Mouse (Mus musculus) embryonic stem cell, embryonic (primary cell): ENCODE measurements around the gene Zfp422.

Experiments
- CTCF ChIA-PET, 4 experiments: fragments of 300-600 bp in 2 of 4; fragments of 350-600 bp in 2 of 4; sonication (Branson Sonifier 250); formaldehyde crosslinking; loops; one replicate each; lab custom pipeline; 2022; ENCODE audit warnings: inconsistent platforms in 2 of 4; lab: Charles Lee
- POLR2A ChIA-PET, 4 experiments: fragments of 300-600 bp in 2 of 4; fragments of 350-600 bp in 2 of 4; sonication (Branson Sonifier 250); formaldehyde crosslinking; loops; one replicate each; lab custom pipeline; 2022; ENCODE audit warnings: antibody characterized with exemption in 4 of 4, inconsistent platforms in 1 of 4; lab: Charles Lee

Gene Zfp422

GRCm38 (mm10) chr6:116628539-116629171 is at the start of gene Zfp422:
Gene Zfp422, minus strand, starts transcription at chr6:116628999.
- CTCF ChIA-PET: interaction anchor here in 2 of 4 experiments (0.6 to 0.7 kb wide), 2 partner anchors 8 to 776 kb away, joined by 3 read pairs; no protein-coding TSS in a partner anchor

GRCm38 (mm10) chr6:116677321-116677720 is 48.5 kb upstream of the Zfp422 start:
- CTCF ChIA-PET: no interaction called here
- POLR2A ChIA-PET: interaction anchor here in 1 of 4 experiments (1.2 kb wide), 1 partner anchor 49 kb away, joined by 4 read pairs; the partner anchor contains the start of gene Zfp422

More at GRCm38 (mm10) chr6:116628539-116629171, at the start of gene Zfp422:
- POLR2A ChIA-PET: interaction anchor here in 3 of 4 experiments (0.6 to 2.5 kb wide), 19 partner anchors 8 to 1090 kb away, joined by 3 to 11 read pairs (median 4); partner anchors contain the start of genes Depp1 (in 1 of the 3), March8 (in 1 of the 3), Washc2 (in 1 of the 3) and Zfand4 (in 1 of the 3)

GRCm38 (mm10) chr6:116676355-116676913 is 47.6 kb upstream of the Zfp422 start:
- CTCF ChIA-PET: no interaction called here
- POLR2A ChIA-PET: interaction anchor here in 2 of 4 experiments (0.6 to 1.2 kb wide), 2 partner anchors 48 to 476 kb away, joined by 3 to 4 read pairs; partner anchors contain the start of gene Zfp422 (in 1 of the 2)

GRCm38 (mm10) chr6:116674283-116674886 is 45.6 kb upstream of the Zfp422 start:
- ChIA-PET POLR2A (interaction anchor here in 2 of 4 experiments (0.6 to 1.7 kb wide), 7 partner anchors 8 to 42 kb away, joined by 3 to 4 read pairs (median 3); no protein-coding TSS in a partner anchor), CTCF (no interaction called here)

- POLR2A ChIA-PET: interaction anchor here in 2 of 4 experiments (0.7 to 1.7 kb wide), 6 partner anchors 8 to 42 kb away, joined by 3 to 4 read pairs (median 3); no protein-coding TSS in a partner anchor
- CTCF ChIA-PET: no interaction called here
Observed at GRCm38 (mm10) chr6:116673471-116674282, 44.9 kb upstream of the Zfp422 start, which contains the start of gene Rassf4. Gene Rassf4, minus strand, starts transcription at chr6:116673952.

GRCm38 (mm10) chr6:116672349-116672748 is 43.5 kb upstream of the Zfp422 start:
- CTCF ChIA-PET: interaction anchor here in 1 of 4 experiments (0.5 kb wide), 1 partner anchor 232 kb away, joined by 3 read pairs; no protein-coding TSS in a partner anchor
- POLR2A ChIA-PET: interaction anchor here in 1 of 4 experiments (0.6 to 2.0 kb wide), 2 partner anchors 44 to 1210 kb away, joined by 4 to 5 read pairs; no protein-coding TSS in a partner anchor

GRCm38 (mm10) chr6:116671768-116672167 is 43.0 kb upstream of the Zfp422 start:
- ChIA-PET POLR2A (interaction anchor here in 2 of 4 experiments (0.6 to 2.0 kb wide), 4 partner anchors 40 to 1211 kb away, joined by 3 to 5 read pairs (median 4); no protein-coding TSS in a partner anchor), CTCF (interaction anchor here in 2 of 4 experiments (0.5 to 1.1 kb wide), 3 partner anchors 17 to 232 kb away, joined by 3 to 4 read pairs (median 3); no protein-coding TSS in a partner anchor)

- POLR2A ChIA-PET: interaction anchor here in 3 of 4 experiments (1.1 to 2.1 kb wide), 6 partner anchors 22 to 405 kb away, joined by 3 to 4 read pairs (median 4); partner anchors contain the start of gene Zfp422 (in 1 of the 3)
- CTCF ChIA-PET: interaction anchor here in 2 of 4 experiments (1.0 to 1.5 kb wide), 4 partner anchors 16 to 39 kb away, joined by 3 to 4 read pairs (median 3); no protein-coding TSS in a partner anchor
Observed at GRCm38 (mm10) chr6:116671031-116671430, 42.2 kb upstream of the Zfp422 start.

- POLR2A ChIA-PET: interaction anchor here (0.7 to 2.1 kb wide), 5 partner anchors 13 to 1558 kb away, joined by 3 to 4 read pairs (median 4); partner anchors contain the start of gene Zfp422 (in 1 of the 4)
- CTCF ChIA-PET: interaction anchor here in 2 of 4 experiments (0.6 to 1.5 kb wide), 3 partner anchors 15 to 19 kb away, joined by 3 to 4 read pairs (median 3); no protein-coding TSS in a partner anchor
Observed at GRCm38 (mm10) chr6:116670144-116670543, 41.3 kb upstream of the Zfp422 start.

- CTCF ChIA-PET: interaction anchor here in 2 of 4 experiments (0.7 to 1.4 kb wide), 3 partner anchors 13 to 37 kb away, joined by 3 to 5 read pairs (median 4); no protein-coding TSS in a partner anchor
- POLR2A ChIA-PET: interaction anchor here in 2 of 4 experiments (0.8 to 2.1 kb wide), 7 partner anchors 14 to 100 kb away, joined by 3 to 4 read pairs (median 4); partner anchors contain the start of gene Tmem72 (in 1 of the 2)
Observed at GRCm38 (mm10) chr6:116668682-116669470, 40.1 kb upstream of the Zfp422 start.

GRCm38 (mm10) chr6:116667382-116667781 is 38.6 kb upstream of the Zfp422 start:
- POLR2A ChIA-PET: interaction anchor here in 1 of 4 experiments (1.0 kb wide), 1 partner anchor 27 kb away, joined by 3 read pairs; no protein-coding TSS in a partner anchor
- CTCF ChIA-PET: no interaction called here

GRCm38 (mm10) chr6:116666892-116667291 is 38.1 kb upstream of the Zfp422 start:
- CTCF ChIA-PET: no interaction called here
- POLR2A ChIA-PET: interaction anchor here in 1 of 4 experiments (1.0 kb wide), 1 partner anchor 27 kb away, joined by 3 read pairs; no protein-coding TSS in a partner anchor

- POLR2A ChIA-PET: interaction anchor here in 1 of 4 experiments (1.0 kb wide), 1 partner anchor 50 kb away, joined by 3 read pairs; no protein-coding TSS in a partner anchor
- CTCF ChIA-PET: no interaction called here
Observed at GRCm38 (mm10) chr6:116666085-116666750, 37.4 kb upstream of the Zfp422 start.

GRCm38 (mm10) chr6:116664830-116665229 is 36.0 kb upstream of the Zfp422 start:
- CTCF ChIA-PET: interaction anchor here in 1 of 4 experiments (0.6 kb wide), 1 partner anchor 67 kb away, joined by 5 read pairs; no protein-coding TSS in a partner anchor
- POLR2A ChIA-PET: interaction anchor here in 2 of 4 experiments (0.6 to 1.6 kb wide), 4 partner anchors 9 to 51 kb away, joined by 3 to 4 read pairs (median 4); no protein-coding TSS in a partner anchor

GRCm38 (mm10) chr6:116664031-116664430 is 35.2 kb upstream of the Zfp422 start:
- CTCF ChIA-PET: no interaction called here
- POLR2A ChIA-PET: interaction anchor here in 1 of 4 experiments (1.6 kb wide), 1 partner anchor 10 kb away, joined by 4 read pairs; no protein-coding TSS in a partner anchor
